Mouse (Mus musculus) brain, embryonic 14.5 days (tissue): ENCODE data around the gene Tsks.

Source experiments
- CTCF ChIP-seq: fragments of 200-500 bp; IDR thresholded peaks from 2 replicates; pipeline ENCODE4 v1.5.1; 2012; ENCODE audit warnings: inconsistent platforms, mild to moderate bottlenecking, moderate library complexity, borderline replicate concordance; ENCODE audit not compliant: insufficient read depth, insufficient read length; ENCODE audit errors: extremely low read depth
- POLR2A ChIP-seq: fragments of 200-500 bp; IDR thresholded peaks from 2 replicates; pipeline ENCODE4 v1.6.1; 2012; ENCODE audit warnings: mild to moderate bottlenecking, inconsistent platforms, borderline replicate concordance; ENCODE audit not compliant: poor library complexity, insufficient read depth, insufficient read length, severe bottlenecking; ENCODE audit errors: extremely low read depth

GRCm38 (mm10) chr7:44985595-44986191 is 42.7 kb downstream of the Tsks start:
- TF ChIP-seq POLR2A, result no peak
- TF ChIP-seq CTCF, result peak; percentile 47; the same call in 1 of the 2 replicates
